Mouse (Mus musculus) kidney, embryonic 15.5 days (tissue): ENCODE measurements around the gene Zbtb18. TPM values are rescaled to one million over a fixed set of nuclear protein-coding genes. Genes with fewer than 3 reads are reported as not detected.

Experiments used
- ATAC-seq: fragments of 200-750 bp; cut with Nextera tagmentation; replicated peaks from 2 replicates; pipeline ENCODE4 v1.8.0; 2017; ENCODE audit warnings: moderate TSS enrichment; ENCODE audit not compliant: low FRiP score
- H3K27ac ChIP-seq: fragments of 300-500 bp; sonication (generic); 2 replicates; pipeline ENCODE4 v1.5.1; 2015; ENCODE audit warnings: mild to moderate bottlenecking, inconsistent platforms
- H3K27me3 ChIP-seq: fragments of 300-500 bp; sonication (generic); 2 replicates; pipeline ENCODE4 v1.6.1; 2015; ENCODE audit warnings: inconsistent platforms
- H3K36me3 ChIP-seq: fragments of 300-500 bp; sonication (generic); 2 replicates; pipeline ENCODE4 v1.6.1; 2015; ENCODE audit warnings: inconsistent platforms
- H3K4me1 ChIP-seq: fragments of 300-500 bp; sonication (generic); 2 replicates; pipeline ENCODE4 v1.6.1; 2015; ENCODE audit warnings: inconsistent platforms
- H3K4me2 ChIP-seq: fragments of 300-500 bp; sonication (generic); 2 replicates; pipeline ENCODE4 v1.6.1; 2015; ENCODE audit warnings: moderate library complexity, mild to moderate bottlenecking, inconsistent platforms
- H3K4me3 ChIP-seq: fragments of 300-500 bp; sonication (generic); replicated peaks from 2 replicates; pipeline ENCODE4 v1.5.1; 2015; ENCODE audit warnings: mild to moderate bottlenecking, inconsistent platforms
- H3K9ac ChIP-seq: fragments of 300-500 bp; sonication (generic); 2 replicates; pipeline ENCODE4 v1.6.1; 2015; ENCODE audit warnings: mild to moderate bottlenecking, inconsistent platforms
- H3K9me3 ChIP-seq: fragments of 300-500 bp; sonication (generic); replicated peaks from 2 replicates; pipeline ENCODE4 v1.6.1; 2016; ENCODE audit warnings: inconsistent platforms
- WGBS: fragments of 180-500 bp; shearing (Covaris S2); methylation state at CpG from one replicate; pipeline ENCODE4 v1.1.7; 2015; ENCODE audit warnings: mixed read lengths; 5-methylcytosine and 5-hydroxymethylcytosine counted together
- polyA plus RNA-seq: library from polyadenylated mRNA; unstranded; fragments of >200 nt; fragmentation: Nextera tagmentation; extraction: Ambion mirVana; gene quantifications from 2 replicates; pipeline ENCODE4 v1.2.1, GENCODE M21; 2015

Gene Zbtb18
- polyA plus RNA-seq, 1 experiment from 2014 or later = 1.9 TPM

DNA sequence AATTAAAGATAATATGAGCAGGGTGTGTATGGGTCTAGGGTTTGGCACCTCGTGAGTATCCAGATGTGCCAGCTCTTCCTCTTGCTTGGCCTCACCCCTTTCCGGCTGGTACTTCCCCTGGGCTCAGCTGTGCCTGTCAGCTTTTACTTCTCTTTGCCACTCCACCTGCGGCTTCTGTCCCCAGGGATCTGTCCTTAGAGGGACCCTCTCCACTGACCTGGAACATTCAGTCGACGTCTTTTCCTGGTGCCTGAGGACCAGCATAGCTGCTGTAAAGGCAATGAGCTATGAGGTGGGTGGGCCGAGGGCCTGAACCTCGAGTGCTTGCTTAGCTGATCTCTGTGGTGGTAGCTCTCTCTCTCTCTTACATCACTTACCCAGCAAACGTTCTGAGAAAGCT is 25.0 kb downstream of the Zbtb18 start:
- H3K9ac ChIP-seq = no peak overlapping the region
- H3K27me3 ChIP-seq = no peaks in the 10 kb centered on the region
- ATAC-seq = no peak
- no peak overlapping the region for H3K27ac ChIP-seq
- 40% methylated on average over 8 of the region's 8 CpGs for WGBS
- no peaks in the 10 kb centered on the region for H3K36me3 ChIP-seq
- H3K4me3 ChIP-seq = no peak overlapping the region
- no peaks in the 10 kb centered on the region for H3K9me3 ChIP-seq
- 0 out of 2 replicates have a peak, but pooled peaks cover 5% of the 10 kb centered on the region for H3K4me1 ChIP-seq
- H3K4me2 ChIP-seq = no peak overlapping the region

- Histone ChIP-seq H3K27me3 (no peaks in the 10 kb centered on the region), H3K27ac (no peak overlapping the region), H3K9ac (no peak overlapping the region), H3K9me3 (no peaks in the 10 kb centered on the region), H3K4me1 (0 out of 2 replicates have a peak, but pooled peaks cover 5% of the 10 kb centered on the region), H3K4me2 (no peak overlapping the region), H3K36me3 (no peaks in the 10 kb centered on the region), H3K4me3 (no peak overlapping the region)
- ATAC-seq = no peak
- WGBS = 86% methylated on average over 5 of the region's 5 CpGs
Observed at GRCm38 (mm10) chr1:177468436-177468835, 26.3 kb downstream of the Zbtb18 start.

GRCm38 (mm10) chr1:177470091-177470490 is 27.9 kb downstream of the Zbtb18 start:
- Histone ChIP-seq H3K27ac (peak overlapping the region; percentile 22; the same call in 1 of the 2 replicates), H3K4me2 (no peak overlapping the region), H3K4me3 (no peak overlapping the region), H3K9me3 (no peaks in the 10 kb centered on the region), H3K27me3 (no peaks in the 10 kb centered on the region), H3K36me3 (no peaks in the 10 kb centered on the region), H3K4me1 (0 out of 2 replicates have a peak, but pooled peaks cover 5% of the 10 kb centered on the region), H3K9ac (no peak overlapping the region)
- WGBS = 64% methylated on average over 4 of the region's 4 CpGs
- ATAC-seq = no peak

DNA sequence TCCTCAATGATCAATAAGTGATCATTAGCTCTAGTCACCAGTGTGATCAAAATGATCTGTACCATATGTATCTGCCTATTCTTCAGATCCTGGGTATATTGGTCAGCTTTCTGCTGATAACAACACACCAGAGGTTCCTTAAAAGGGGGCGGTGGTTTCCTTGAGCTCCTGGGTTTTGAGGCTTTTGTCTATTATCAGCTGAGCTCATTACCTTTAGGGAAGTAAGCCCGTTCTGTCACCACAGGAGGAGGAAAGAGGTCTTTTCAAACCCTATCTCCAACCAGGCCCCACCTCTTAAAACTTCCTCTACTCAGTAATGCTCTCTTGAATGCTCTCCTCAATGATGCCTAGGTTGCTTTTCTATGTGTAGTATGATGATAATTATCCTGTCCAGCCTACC is 28.8 kb downstream of the Zbtb18 start:
- Histone ChIP-seq H3K9ac (no peak overlapping the region), H3K27ac (no peak overlapping the region), H3K4me3 (no peak overlapping the region), H3K4me1 (0 out of 2 replicates have a peak, but pooled peaks cover 5% of the 10 kb centered on the region), H3K9me3 (no peaks in the 10 kb centered on the region), H3K27me3 (no peaks in the 10 kb centered on the region), H3K36me3 (no peaks in the 10 kb centered on the region), H3K4me2 (no peak overlapping the region)
- WGBS = 60% methylated on average over 2 of the region's 2 CpGs
- no peak for ATAC-seq

DNA sequence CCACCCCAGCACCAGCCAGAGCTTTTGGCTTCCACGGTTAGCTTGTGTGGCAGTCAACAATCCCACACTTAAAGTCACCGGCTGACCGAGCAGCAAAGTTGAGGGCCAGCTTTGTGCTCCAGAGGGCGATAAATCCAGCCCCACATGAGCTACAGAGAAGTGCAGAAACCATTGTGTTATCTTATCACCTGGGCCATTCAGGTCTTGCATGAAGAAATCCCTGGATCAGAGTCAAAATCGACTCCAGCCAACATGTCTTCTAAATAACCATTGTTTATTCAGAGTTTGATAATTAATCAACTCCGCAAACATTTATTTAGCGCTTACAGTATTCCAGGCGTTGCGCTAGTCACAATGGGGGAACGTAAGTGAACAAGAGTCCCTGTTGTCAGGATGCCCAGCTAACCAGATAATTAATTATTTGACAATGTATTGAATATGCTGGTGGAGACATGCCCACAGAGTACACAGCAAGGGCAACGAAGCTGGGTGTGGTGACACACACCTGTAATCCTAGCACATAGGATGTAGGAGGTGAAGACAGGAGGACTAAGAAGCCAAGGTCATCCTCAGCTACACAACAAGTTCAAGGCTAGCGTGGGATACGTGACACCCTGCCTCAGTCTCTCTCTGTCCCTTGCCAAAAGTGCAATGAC is 33.5 kb downstream of the Zbtb18 start:
- no peak for ATAC-seq
- WGBS = 83% methylated on average over 13 of the region's 13 CpGs
- H3K27me3 ChIP-seq = no peaks in the 10 kb centered on the region
- H3K4me1 ChIP-seq = no peaks in the 10 kb centered on the region
- no peaks in the 10 kb centered on the region for H3K36me3 ChIP-seq
- H3K4me2 ChIP-seq = no peak overlapping the region
- H3K4me3 ChIP-seq = no peak overlapping the region
- no peak overlapping the region for H3K9ac ChIP-seq
- no peaks in the 10 kb centered on the region for H3K9me3 ChIP-seq
- H3K27ac ChIP-seq = no peak overlapping the region

DNA sequence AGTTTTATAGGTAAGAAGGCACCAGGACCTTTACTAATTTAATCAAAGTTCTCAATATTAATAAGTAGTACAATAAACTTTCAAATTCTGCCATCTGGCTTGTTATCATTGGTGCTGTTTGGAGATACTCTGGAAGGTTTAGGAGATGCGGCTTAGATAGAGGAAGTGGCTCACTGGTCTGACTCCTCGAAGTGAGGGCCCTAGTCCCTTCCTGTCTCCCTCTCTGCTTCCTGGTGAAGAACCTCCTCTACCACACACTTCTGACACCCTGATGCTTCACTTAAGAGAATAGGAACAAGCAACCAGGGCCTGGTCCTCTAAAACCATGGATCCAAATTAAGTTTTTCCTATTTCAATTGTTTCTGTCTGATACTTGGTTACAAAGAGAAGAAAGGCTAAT is 36.4 kb downstream of the Zbtb18 start:
- Histone ChIP-seq H3K27me3 (no peaks in the 10 kb centered on the region), H3K9me3 (no peaks in the 10 kb centered on the region), H3K4me2 (no peak overlapping the region), H3K4me3 (no peak overlapping the region), H3K9ac (no peak overlapping the region), H3K36me3 (no peaks in the 10 kb centered on the region), H3K27ac (no peak overlapping the region), H3K4me1 (no peaks in the 10 kb centered on the region)
- WGBS = 80% methylated on average over 2 of the region's 2 CpGs
- ATAC-seq = no peak

DNA sequence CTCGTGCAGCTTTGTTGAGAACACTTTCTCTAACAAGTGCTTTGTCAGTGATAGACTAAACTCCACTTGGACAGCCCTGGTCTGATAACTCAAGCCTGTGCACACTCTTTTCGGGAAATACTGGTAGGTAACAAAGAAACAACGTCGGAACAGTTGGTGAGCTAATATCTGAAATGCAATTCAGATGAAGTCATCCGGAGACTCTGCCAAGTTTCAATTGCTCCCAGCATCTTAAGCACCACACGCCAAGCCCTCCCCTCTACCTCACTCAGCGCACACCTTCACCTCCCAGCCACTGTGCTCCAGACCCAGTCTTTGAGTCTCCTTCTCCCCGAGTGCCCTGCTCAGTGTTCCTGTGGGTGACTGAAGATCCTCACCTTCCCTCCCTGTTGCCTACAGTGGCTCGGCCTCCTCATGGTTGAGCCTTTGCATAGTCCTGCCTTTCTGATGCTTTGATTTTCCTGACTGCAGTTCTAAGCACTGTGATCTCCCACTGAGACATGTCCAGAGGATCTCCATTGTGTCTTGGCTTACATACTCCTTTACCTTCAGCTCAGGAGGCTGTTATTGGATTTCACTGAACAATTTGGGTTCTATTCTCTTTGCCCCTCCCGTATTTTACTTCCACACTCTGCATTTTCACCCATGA is 37.3 kb downstream of the Zbtb18 start:
- no peak for ATAC-seq
- Histone ChIP-seq H3K27ac (no peak overlapping the region), H3K9me3 (no peaks in the 10 kb centered on the region), H3K4me2 (no peak overlapping the region), H3K4me1 (no peaks in the 10 kb centered on the region), H3K4me3 (no peak overlapping the region), H3K36me3 (no peaks in the 10 kb centered on the region), H3K9ac (no peak overlapping the region), H3K27me3 (no peaks in the 10 kb centered on the region)
- 75% methylated on average over 10 of the region's 10 CpGs for WGBS

DNA sequence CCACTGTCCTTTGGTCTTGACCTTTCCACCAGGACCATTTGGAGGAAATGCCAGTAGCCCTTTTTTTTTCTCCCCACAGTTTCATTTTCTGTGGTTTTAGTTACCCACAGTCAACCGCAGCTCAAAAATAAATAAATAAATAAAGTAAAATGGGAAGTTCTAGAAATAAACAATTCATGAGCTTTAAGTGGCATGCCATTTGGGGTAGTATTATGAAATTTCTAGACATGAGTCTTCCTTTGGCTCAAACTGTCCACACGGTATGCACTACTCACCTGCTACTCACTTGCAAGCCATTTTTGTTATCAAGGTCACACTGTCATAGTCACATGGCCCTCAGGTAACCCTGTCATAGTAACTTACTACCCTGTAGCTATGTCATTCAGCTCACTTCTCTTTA is 41.5 kb downstream of the Zbtb18 start:
- Histone ChIP-seq H3K4me1 (no peaks in the 10 kb centered on the region), H3K36me3 (no peaks in the 10 kb centered on the region), H3K4me2 (no peak overlapping the region), H3K9ac (no peak overlapping the region), H3K27ac (no peak overlapping the region), H3K9me3 (no peaks in the 10 kb centered on the region), H3K4me3 (no peak overlapping the region), H3K27me3 (no peaks in the 10 kb centered on the region)
- WGBS = 90% methylated on average over 2 of the region's 2 CpGs
- ATAC-seq = no peak

- Histone ChIP-seq H3K4me2 (no peak overlapping the region), H3K36me3 (no peaks in the 10 kb centered on the region), H3K4me1 (no peaks in the 10 kb centered on the region), H3K27me3 (no peaks in the 10 kb centered on the region), H3K9ac (no peak overlapping the region), H3K27ac (no peak overlapping the region), H3K4me3 (no peak overlapping the region), H3K9me3 (no peaks in the 10 kb centered on the region)
- WGBS = 77% methylated on average over 7 of the region's 7 CpGs
- ATAC-seq = no peak
Observed at GRCm38 (mm10) chr1:177484280-177484679, 42.1 kb downstream of the Zbtb18 start.

DNA sequence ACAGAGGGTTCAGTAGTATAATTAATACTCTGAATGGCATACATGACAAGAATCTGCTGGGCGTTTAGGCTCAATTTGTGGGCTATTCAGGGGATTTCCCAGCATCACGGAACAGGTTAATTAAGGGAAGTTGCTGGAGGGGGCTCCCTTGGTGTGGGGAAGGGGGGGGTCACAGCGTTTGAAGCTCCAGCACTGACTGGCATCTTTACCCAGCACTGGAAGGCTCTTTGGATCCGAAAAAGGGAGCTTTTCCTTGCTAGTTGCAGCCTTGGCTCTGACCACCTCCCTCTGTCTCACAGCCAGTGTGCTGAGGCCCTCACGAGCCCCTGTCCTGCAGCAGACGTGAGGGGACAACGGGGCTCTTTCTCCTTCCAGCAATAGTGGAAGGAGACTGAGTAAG is 42.5 kb downstream of the Zbtb18 start:
- no peak for ATAC-seq
- Histone ChIP-seq H3K9ac (no peak overlapping the region), H3K9me3 (no peaks in the 10 kb centered on the region), H3K27me3 (no peaks in the 10 kb centered on the region), H3K36me3 (no peaks in the 10 kb centered on the region), H3K4me1 (no peaks in the 10 kb centered on the region), H3K4me3 (no peak overlapping the region), H3K4me2 (no peak overlapping the region), H3K27ac (no peak overlapping the region)
- WGBS = 50% methylated on average over 7 of the region's 7 CpGs

DNA sequence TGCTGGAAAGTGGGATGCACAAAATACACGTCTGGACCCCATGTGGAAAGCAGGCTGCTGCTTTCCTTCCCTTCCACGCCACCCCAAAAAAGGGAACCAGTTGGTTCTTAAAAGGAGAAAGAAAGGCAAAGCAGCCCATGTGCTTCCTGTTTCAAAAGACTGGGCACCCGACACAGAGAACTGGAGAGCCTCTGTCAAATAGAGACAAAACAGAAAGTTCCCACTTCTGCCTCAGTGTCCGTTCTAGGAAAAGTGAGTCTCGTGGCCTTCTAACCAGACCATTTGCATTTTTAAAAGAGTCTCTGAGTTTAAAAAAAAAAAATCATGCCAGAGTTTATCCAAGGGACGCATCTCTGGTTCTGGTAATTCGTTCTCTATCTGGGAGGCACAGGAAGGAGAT is 47.7 kb downstream of the Zbtb18 start:
- H3K27me3 ChIP-seq = 0 out of 2 replicates have a peak, but pooled peaks cover 3% of the 10 kb centered on the region
- H3K9me3 ChIP-seq = no peaks in the 10 kb centered on the region
- no peaks in the 10 kb centered on the region for H3K36me3 ChIP-seq
- WGBS = 73% methylated on average over 7 of the region's 7 CpGs
- H3K4me3 ChIP-seq = no peak overlapping the region
- H3K9ac ChIP-seq = no peak overlapping the region
- no peak for ATAC-seq
- H3K4me1 ChIP-seq = peaks cover 8% of the 10 kb centered on the region; the same call in 1 of the 2 replicates
- H3K4me2 ChIP-seq = no peak overlapping the region
- no peak overlapping the region for H3K27ac ChIP-seq

DNA sequence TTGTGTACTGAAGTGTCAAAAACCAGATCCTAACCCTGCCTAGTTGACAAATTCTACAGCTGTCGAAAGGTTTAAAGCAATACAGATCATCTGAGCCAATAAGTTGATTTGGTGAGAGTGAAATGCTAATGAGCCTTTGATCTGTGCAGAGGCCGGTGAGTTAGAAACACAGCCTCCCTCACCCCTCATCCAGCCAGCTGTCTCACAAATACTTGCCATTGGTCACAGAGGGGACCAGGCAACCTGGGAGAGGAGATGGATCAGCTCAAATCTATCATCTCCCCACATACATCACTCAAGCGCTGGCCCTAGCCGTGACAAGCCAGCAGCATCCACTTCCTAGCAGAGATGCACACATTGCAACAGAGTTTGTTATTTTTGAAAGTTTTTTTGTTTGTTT is 48.7 kb downstream of the Zbtb18 start:
- ATAC-seq = no peak
- Histone ChIP-seq H3K9me3 (no peaks in the 10 kb centered on the region), H3K4me2 (no peak overlapping the region), H3K4me1 (peaks cover 12% of the 10 kb centered on the region; the same call in 1 of the 2 replicates), H3K4me3 (no peak overlapping the region), H3K9ac (no peak overlapping the region), H3K27ac (no peak overlapping the region), H3K27me3 (0 out of 2 replicates have a peak, but pooled peaks cover 3% of the 10 kb centered on the region), H3K36me3 (no peaks in the 10 kb centered on the region)
- 49% methylated on average over 4 of the region's 4 CpGs for WGBS
